Mouse (Mus musculus): ENCODE results near the gene Pitpnm2. TPM values are rescaled to one million over a fixed set of nuclear protein-coding genes. Genes with fewer than 3 reads are reported as not detected.
A peak's percentile ranks its signal among the peaks of the same experiment; 100 is the strongest.

The Pitpnm2 gene
- total and polyA plus RNA-seq, 3 experiments, result 41.6 to 207 (median 65.2) TPM

DNA sequence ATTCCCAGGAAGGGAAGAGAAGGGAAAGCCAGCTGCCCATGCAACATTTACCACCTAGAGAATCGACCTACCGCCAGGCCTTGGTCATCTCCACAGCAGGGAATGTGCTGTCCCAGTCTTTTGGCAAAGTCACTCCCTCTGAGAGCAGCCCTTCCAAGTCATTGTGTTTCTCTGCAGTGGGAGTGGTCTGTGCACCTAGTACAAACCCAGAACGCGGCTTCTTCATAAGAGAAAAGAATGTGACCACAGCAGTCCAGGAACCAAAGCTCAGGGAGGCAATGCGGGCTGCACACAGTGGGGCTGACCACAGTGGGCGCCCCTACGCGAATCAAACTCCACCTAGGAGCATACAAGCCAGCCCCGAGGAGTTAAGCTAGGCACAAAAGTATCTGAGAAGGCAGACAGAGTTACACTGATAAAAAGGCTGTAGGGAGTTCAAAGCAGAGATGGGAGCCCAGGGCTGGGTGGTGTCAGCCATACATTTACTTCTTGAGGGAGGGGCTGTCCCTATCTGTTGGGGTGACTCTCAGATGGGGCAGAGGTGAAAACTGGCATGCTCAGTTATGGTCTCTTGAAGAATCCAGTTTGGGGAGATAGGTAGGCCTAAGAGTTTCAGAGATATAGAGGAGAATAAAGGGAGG lies 1.5 kb downstream of the Pitpnm2 start:
- DNase-seq, result peak; percentile 52

DNA sequence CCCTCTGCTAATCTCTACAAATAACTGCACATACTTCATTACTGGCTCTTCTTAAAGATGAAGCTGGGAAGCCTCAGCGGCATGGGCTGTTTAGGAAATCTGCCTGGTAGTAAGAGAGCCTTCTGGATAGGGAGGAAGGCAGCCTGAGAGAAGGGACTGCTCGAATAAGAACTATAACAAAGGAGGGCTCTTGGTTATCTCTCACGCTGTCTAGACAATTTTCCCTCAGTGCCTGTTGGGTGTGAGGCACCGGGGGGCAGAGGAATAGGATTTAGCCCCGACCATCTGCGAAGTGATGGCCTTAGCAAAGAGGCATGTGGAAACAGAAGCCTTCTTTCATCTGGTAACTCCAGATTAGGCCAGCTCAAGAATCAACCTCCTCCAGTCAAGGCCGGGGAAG lies 2.3 kb downstream of the Pitpnm2 start:
- DNase-seq, result no peak

DNA sequence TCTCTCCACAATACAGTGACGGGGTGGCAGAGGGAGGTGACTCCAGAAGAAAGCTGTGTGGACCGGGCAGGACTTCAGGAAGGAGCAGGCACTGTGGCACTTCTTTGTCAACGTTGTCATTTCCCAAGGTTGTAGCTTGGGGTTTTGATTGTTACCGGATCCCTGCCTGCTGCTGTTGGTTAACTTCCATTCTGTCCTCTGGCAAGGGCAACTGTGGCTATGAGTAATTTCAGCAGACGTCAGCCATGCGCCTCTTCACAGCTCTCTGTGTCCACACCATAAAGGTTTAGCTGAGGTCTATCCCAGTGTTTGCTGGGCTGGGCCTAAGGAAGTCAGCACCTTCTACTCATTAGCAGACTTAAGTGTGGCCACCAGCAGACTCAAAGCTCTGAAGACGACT lies 4.7 kb downstream of the Pitpnm2 start:
- peak; percentile 47 for DNase-seq

- DNase-seq, result no peak
These were observed 5.1 kb downstream of the Pitpnm2 start for GRCm38 (mm10) chr5:124244449-124244848.

DNA sequence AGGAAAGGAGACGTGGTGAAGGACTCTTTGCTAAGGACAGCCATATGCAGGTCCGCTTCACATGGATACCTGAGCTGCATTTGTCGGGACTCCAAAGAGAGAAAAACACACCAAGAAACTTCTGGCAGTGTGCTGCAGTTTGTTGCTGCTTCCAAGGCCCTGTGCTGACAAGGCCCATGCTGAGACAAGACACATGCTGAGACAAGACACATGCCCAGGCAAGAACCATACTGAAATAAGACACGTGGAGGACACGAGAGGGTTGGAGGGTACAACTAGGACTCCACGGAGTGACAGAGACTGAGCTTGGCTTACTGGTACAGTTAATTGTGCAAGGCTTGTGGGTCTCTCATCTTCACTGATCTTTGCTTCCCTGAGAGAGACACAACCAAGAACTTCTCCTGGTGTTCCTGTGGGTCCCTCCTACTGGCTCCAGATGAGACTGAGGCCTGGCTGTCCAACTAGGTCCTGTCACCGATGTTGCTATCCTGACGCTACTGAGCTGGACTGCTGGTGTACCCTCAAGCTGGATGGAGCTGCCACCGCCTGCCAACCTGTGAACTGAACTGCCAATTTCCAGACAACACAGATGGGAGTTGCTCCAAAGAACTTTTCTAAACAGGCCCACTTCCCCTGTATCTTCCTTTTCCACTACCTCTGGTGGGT lies 6.2 kb downstream of the Pitpnm2 start:
- DNase-seq, result no peak

DNA sequence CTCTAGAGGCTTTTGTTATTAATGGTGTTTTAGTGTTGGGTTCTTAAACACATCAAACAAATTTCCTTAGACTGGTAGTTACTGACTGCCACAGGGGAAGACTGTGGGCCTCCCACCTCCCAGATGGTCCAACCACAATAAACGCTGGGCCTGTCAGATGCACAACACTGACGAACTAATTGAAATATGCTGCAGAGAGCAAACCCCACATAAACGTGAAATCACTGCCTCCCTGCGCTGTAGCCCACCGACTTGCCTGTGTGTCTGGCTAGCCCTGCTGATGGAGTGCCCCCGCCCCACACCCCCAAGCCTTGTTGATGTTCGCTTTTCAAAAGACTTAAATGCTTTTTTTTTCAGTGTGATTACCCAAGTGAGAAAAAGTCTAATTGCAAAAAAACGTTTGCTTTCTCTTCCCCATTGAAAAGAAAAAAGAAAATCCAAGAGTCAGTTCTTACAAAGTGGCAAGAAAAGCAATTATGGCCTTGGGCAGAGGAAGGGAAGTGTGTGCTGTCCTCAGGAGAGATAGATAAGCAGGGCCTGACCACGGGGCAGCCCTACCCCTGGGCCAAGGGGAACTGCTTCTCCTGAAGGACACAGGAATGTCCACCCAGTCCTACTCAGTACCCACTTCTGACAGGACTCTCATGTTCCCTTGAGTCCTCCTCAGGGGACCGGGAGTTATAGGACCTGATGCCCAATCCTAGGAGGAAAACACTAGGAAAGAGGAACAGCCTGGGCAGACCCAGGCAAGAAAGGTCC lies 7.7 kb downstream of the Pitpnm2 start:
- DNase-seq, result no peak

GRCm38 (mm10) chr5:124240841-124241685 lies 8.5 kb downstream of the Pitpnm2 start:
- DNase-seq, result no peak

GRCm38 (mm10) chr5:124236180-124236579 lies 13.4 kb downstream of the Pitpnm2 start:
- no peak for DNase-seq

GRCm38 (mm10) chr5:124234778-124235177 lies 14.8 kb downstream of the Pitpnm2 start:
- no peak for DNase-seq

DNA sequence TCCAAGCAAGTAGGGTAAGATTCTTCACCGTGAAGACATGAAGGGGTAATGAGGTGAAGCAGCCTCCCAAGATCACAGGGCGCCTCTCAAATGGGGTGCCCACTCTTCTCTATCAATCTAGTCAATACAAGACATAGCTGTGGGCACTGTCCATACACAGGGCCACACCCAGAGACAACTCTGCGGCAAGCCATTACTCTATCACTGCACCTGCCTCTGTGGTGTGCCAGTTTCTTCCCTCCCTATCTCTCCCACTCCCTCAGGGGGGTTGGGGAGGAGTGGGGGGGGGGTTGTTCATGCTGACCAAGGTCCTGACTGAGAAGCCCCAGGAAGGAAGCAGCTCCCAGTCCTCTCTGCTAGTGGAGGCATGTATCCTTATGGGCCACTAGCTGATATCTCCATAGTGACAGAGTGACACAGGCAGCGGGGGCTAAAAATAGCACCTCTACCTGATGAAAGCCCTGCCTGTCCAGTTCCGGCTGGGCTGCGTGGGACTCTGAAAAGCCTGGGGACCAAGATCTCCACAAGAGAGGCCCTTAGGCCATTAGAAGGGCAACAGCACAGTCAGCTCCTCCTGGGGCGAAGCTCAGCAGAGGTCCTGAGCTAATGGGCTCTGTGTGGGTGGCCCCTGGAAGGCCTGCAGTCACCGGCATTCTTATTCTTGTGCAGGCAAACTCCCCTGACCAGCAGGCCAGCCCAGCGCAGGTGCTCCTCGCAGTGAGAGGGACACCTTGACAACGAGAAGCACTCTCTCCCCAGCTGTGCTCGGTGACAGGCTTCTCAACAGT lies 15.5 kb downstream of the Pitpnm2 start:
- DNase-seq, result no peak

DNA sequence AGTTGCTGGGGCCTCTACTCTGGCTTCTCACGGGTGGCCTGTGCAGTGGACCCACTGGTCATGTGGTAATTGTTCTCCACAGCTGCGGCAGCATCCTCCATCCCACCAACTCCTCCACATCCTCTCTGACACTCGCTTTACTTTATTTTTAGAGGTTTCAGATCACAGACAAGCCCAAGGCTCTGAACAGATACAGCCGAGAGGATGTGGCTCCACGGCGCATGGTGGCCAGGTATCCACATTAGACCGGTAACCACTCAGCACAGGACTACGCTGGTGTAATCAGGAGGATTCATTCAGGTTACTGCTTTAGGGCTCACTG lies 16.5 kb downstream of the Pitpnm2 start:
- DNase-seq, result no peak

GRCm38 (mm10) chr5:124232360-124233143 lies 17.0 kb downstream of the Pitpnm2 start:
- DNase-seq, result no peak

GRCm38 (mm10) chr5:124230461-124230860 lies 19.1 kb downstream of the Pitpnm2 start:
- no peak for DNase-seq

- no peak for DNase-seq
These were observed 22.4 kb downstream of the Pitpnm2 start for GRCm38 (mm10) chr5:124227193-124227592.

DNA sequence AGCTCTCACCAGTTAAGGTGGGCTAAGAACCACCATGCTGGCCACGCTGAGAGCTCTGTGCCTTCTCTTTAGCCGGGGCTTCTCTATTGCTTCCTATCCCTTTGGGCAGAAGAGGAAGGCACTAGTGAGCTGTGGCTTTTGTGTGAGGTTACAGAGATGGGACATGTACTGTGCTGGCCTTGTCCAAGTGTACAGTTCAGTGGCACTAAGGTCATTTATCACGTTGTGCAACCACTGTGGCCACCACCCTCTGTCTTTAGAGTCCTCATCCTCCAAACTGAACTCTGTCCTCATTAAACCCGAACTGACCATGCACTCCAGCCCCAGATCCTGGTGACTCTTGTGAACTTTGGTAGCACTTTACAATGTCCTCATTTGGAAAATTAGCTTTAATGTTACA lies 23.1 kb downstream of the Pitpnm2 start:
- DNase-seq, result peak; percentile 81

DNA sequence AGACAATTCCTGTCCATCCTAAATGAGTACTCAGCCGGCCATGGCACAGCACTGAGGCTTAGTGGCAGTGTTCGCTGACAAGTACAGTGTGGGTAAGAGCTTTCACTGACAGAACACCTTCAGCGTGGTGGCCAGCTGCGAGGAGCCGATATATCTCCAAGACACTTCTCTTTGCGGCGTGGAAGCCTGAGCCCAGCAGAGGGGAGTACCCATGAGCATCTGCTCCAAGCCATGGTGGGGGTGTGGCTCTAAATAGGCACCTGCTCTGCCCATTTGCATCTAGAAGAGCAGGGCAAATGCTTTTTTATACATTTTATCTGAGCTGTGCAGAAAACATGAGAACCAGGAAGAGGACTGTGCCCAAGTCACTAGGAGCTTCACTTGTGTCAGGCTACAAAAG lies 23.7 kb downstream of the Pitpnm2 start:
- no peak for DNase-seq

DNA sequence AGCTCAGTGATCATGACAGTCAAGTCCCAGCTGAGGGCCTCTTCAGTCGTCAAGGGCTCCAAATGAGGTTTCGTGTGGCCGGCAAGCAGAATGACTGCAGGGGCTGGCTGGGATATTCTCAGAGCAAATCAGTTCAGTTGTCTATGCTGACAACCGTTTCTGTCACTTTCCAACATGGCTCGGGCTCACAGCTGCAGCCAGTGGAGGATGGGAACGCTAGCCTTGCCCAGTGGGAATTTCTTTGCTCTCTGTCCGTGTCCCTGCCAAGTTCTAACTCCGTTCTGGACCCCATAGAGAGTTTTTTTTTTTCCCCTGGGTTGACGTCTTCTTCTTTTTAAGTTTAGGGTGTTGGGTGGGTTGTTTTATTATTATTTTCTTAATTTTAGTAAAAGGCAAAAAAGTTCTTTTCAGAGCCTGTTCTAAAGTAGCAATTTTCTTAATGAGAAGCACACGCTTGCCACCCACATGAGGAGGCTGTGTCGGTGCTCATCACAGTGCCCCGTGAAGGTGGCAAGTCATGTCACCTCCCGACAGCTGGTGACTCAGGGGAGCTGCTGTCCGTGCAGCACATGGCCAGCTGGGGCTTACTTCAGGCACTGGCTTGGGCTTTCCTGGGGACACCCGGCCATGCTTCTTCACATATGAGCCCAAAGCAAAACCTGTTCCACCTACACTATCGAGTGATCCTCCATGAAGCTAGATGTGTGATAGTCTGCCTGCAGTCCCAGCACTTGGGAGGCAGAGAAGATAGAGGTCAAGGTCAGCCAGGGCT lies 25.1 kb downstream of the Pitpnm2 start:
- DNase-seq, result peak; percentile 52

DNA sequence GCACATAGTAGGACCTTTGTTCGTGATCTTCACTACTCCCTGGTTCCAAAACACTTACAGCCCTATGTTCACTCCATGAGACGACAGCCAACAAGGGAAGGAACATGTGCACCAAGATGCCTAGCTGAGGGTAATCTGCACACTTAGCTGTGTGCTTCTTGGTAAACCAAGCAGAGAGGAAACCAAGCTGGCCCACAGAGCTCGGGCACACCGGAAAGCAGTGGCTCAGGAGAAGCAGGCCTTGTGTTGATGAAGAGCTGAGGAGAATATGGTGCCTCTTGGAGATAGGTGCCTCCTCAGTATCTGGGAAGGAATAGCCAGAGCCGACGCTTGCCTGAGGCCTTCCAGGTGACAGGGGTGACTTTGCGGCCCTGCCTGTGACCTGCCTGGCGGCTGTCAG lies 26.0 kb downstream of the Pitpnm2 start:
- DNase-seq, result no peak

- peak; percentile 49 for DNase-seq
These were observed 26.9 kb downstream of the Pitpnm2 start for GRCm38 (mm10) chr5:124222696-124223095.

GRCm38 (mm10) chr5:124221736-124222040 lies 27.9 kb downstream of the Pitpnm2 start:
- no peak for DNase-seq

Measured in adrenal gland, adult 2 months (tissue).